In genomic region chr17:9529340-9529739, GRCm38 (mm10) we compare ENCODE assay signal across 16 mouse cellular contexts.
"Had no signal": no experiment of that assay in that cellular context is flagged by ENCODE, and none has a peak within 500 bp of the region (broad histone marks: within the 10 kb centered on the region; RNA-seq: fewer than 3 reads in every experiment).

No protein-coding gene starts in this region.

- H3K36me3 ChIP-seq: neural tube, embryonic 13.5 days; neural tube, embryonic 15.5 days; stomach, embryonic 15.5 days had no signal

- H3K27ac ChIP-seq: neural tube, embryonic 13.5 days; neural tube, embryonic 15.5 days; stomach, embryonic 15.5 days; stomach, postnatal 0 days had no signal

- DNase-seq: retina, postnatal 1 day; right cerebral cortex, adult 18-20 months; right cerebral cortex, postnatal 14 days; right cerebral cortex, postnatal 25 days; right cerebral cortex, postnatal 4 days; spleen, adult 18-20 months; thymus, adult 18-20 months; thymus, adult 2 months; thymus, postnatal 14 days; thymus, postnatal 25 days; thymus, postnatal 36 days; thymus, postnatal 4 days had no signal

- H3K27me3 ChIP-seq: neural tube, embryonic 13.5 days; neural tube, embryonic 15.5 days; stomach, embryonic 15.5 days had no signal

- H3K4me3 ChIP-seq: neural tube, embryonic 13.5 days; neural tube, embryonic 15.5 days; stomach, embryonic 15.5 days had no signal

- H3K4me1 ChIP-seq: neural tube, embryonic 13.5 days; neural tube, embryonic 15.5 days; stomach, embryonic 15.5 days had no signal

- H3K9me3 ChIP-seq: neural tube, embryonic 13.5 days; neural tube, embryonic 15.5 days; stomach, embryonic 15.5 days had no signal
